Mouse (Mus musculus): ENCODE data around the gene Nfat5. TPM values are rescaled to one million over a fixed set of nuclear protein-coding genes. Genes with fewer than 3 reads are reported as not detected.

Gene Nfat5
- polyA plus RNA-seq, 2 experiments, result 0.76 to 4.6 TPM

GRCm38 (mm10) chr8:107397665-107398064 is 104.4 kb downstream of the Nfat5 start:
- H3K4me1 ChIP-seq (replicated peaks; ENCODE audit: control insufficient read depth in 2 of 2, insufficient read depth in 2 of 2, low read length in 1 of 2), result peaks cover 13 to 14% of the 10 kb centered on the region in 2 experiments
- TF ChIP-seq CTCF (IDR thresholded peaks at IDR 0.05; ENCODE audit: low read depth) (no peak), EP300 (IDR thresholded peaks at IDR 0.05; ENCODE audit: low read depth) (no peak)
- no peaks in the 10 kb centered on the region for H3K9me3 ChIP-seq (ENCODE audit: control insufficient read depth, low read length)
- H3K4me2 ChIP-seq (ENCODE audit: low read depth), result no peak overlapping the region
- no peaks in the 10 kb centered on the region for H3K36me3 ChIP-seq (replicated peaks; ENCODE audit: control insufficient read depth, insufficient read depth, low read depth)
- no peak overlapping the region for H3K27ac ChIP-seq
- ATAC-seq (ENCODE audit: insufficient read depth), result no peak
- no peak for DNase-seq (ENCODE audit: low read depth in 3 of 3, low spot score in 3 of 3)
- H3K27me3 ChIP-seq (ENCODE audit: control insufficient read depth, insufficient read depth, low read length), result no peaks in the 10 kb centered on the region
- no peak overlapping the region for H3K9ac ChIP-seq (replicated peaks)
- H3K4me3 ChIP-seq (ENCODE audit: insufficient read depth in 1 of 2, low read depth in 2 of 2, low read length in 2 of 2), result no peak overlapping the region
- 69% methylated on average over 12 of the region's 12 CpGs for WGBS (ENCODE audit: insufficient replicate concordance)

DNA sequence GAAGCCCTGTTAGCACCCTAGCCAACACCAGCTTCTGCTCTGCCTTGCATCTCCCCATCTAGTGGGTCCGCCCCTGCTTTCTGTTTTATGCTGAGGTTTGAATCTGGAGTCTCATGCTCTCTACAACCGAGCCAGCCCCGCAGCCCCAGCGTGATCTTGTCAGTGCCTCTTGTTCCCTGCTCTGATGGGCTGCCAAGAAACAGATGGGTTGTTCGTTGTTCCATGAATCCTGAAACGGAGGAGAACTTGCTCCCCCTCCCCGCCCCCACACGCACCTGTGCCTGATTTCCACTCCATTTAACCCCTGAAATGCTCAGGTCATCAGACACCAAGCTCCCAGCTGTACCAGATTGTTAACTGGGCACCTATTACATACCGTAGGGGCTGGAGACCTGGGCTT is 106.2 kb downstream of the Nfat5 start:
- Histone ChIP-seq H3K36me3 (replicated peaks; ENCODE audit: control insufficient read depth, insufficient read depth, low read depth) (no peaks in the 10 kb centered on the region), H3K4me2 (ENCODE audit: low read depth) (no peak overlapping the region), H3K4me3 (ENCODE audit: insufficient read depth in 1 of 2, low read depth in 2 of 2, low read length in 2 of 2) (no peak overlapping the region), H3K9ac (replicated peaks) (no peak overlapping the region), H3K4me1 (replicated peaks; ENCODE audit: control insufficient read depth in 2 of 2, insufficient read depth in 2 of 2, low read length in 1 of 2) (peaks cover 23 to 32% of the 10 kb centered on the region in 2 experiments), H3K27ac (no peak overlapping the region), H3K27me3 (ENCODE audit: control insufficient read depth, insufficient read depth, low read length) (no peaks in the 10 kb centered on the region), H3K9me3 (ENCODE audit: control insufficient read depth, low read length) (no peaks in the 10 kb centered on the region)
- DNase-seq (ENCODE audit: low read depth in 3 of 3, low spot score in 3 of 3), result no peak
- 49% methylated on average over 9 of the region's 9 CpGs for WGBS (ENCODE audit: insufficient replicate concordance)
- TF ChIP-seq EP300 (IDR thresholded peaks at IDR 0.05; ENCODE audit: low read depth) (no peak), CTCF (IDR thresholded peaks at IDR 0.05; ENCODE audit: low read depth) (no peak)
- ATAC-seq (ENCODE audit: insufficient read depth), result no peak

- Histone ChIP-seq H3K9me3 (ENCODE audit: control insufficient read depth, low read length) (no peaks in the 10 kb centered on the region), H3K27ac (peak overlapping the region; percentile 10; the same call in 1 of the 2 replicates), H3K4me1 (replicated peaks; ENCODE audit: control insufficient read depth in 2 of 2, insufficient read depth in 2 of 2, low read length in 1 of 2) (peaks cover 30 to 39% of the 10 kb centered on the region in 2 experiments), H3K36me3 (replicated peaks; ENCODE audit: control insufficient read depth, insufficient read depth, low read depth) (no peaks in the 10 kb centered on the region), H3K27me3 (ENCODE audit: control insufficient read depth, insufficient read depth, low read length) (no peaks in the 10 kb centered on the region), H3K4me3 (ENCODE audit: insufficient read depth in 1 of 2, low read depth in 2 of 2, low read length in 2 of 2) (peak overlapping the region; percentile 65 to 73), H3K9ac (replicated peaks) (peak overlapping the region; percentile 81; the same call in 1 of the 2 replicates), H3K4me2 (ENCODE audit: low read depth) (peak overlapping the region; percentile 92)
- ATAC-seq (ENCODE audit: insufficient read depth) (no peak), DNase-seq (ENCODE audit: low read depth in 3 of 3, low spot score in 3 of 3) (no peak)
- no peak for TF ChIP-seq EP300 (IDR thresholded peaks at IDR 0.05; ENCODE audit: low read depth)
- TF ChIP-seq CTCF (IDR thresholded peaks at IDR 0.05; ENCODE audit: low read depth), result no peak
- WGBS (ENCODE audit: insufficient replicate concordance), result 78% methylated on average over 5 of the region's 5 CpGs
Observed at GRCm38 (mm10) chr8:107401866-107402265, 108.6 kb downstream of the Nfat5 start.

GRCm38 (mm10) chr8:107403038-107403781 is 109.9 kb downstream of the Nfat5 start, which contains the start of gene Nqo1:
TSS of gene Nqo1 (minus strand) at chr8:107403206.
- peak within 1 kb of the TSS; percentile 81 for H3K9ac ChIP-seq (replicated peaks)
- H3K4me1 ChIP-seq (replicated peaks; ENCODE audit: control insufficient read depth in 2 of 2, insufficient read depth in 2 of 2, low read length in 1 of 2), result peaks cover 30 to 39% of the 10 kb centered on the region in 2 experiments
- H3K9me3 ChIP-seq (ENCODE audit: control insufficient read depth, low read length), result no peaks in the 10 kb centered on the region
- peak within 1 kb of the TSS; percentile 65 to 73 for H3K4me3 ChIP-seq (ENCODE audit: insufficient read depth in 1 of 2, low read depth in 2 of 2, low read length in 2 of 2)
- DNase-seq (ENCODE audit: low read depth in 3 of 3, low spot score in 3 of 3), result peak; percentile 91 to 94 (median 91)
- TF ChIP-seq CTCF (IDR thresholded peaks at IDR 0.05; ENCODE audit: low read depth), result peak; percentile 33
- TF ChIP-seq EP300 (IDR thresholded peaks at IDR 0.05; ENCODE audit: low read depth), result peak; percentile 64; the same call in 1 of the 2 replicates
- peak within 1 kb of the TSS; percentile 99 for H3K27ac ChIP-seq
- no peaks in the 10 kb centered on the region for H3K36me3 ChIP-seq (replicated peaks; ENCODE audit: control insufficient read depth, insufficient read depth, low read depth)
- no peaks in the 10 kb centered on the region for H3K27me3 ChIP-seq (ENCODE audit: control insufficient read depth, insufficient read depth, low read length)
- 4% methylated on average over 22 of the region's 22 CpGs for WGBS (ENCODE audit: insufficient replicate concordance)
- peak within 1 kb of the TSS; percentile 92 for H3K4me2 ChIP-seq (ENCODE audit: low read depth)
- peak; percentile 95 for ATAC-seq (ENCODE audit: insufficient read depth)

DNA sequence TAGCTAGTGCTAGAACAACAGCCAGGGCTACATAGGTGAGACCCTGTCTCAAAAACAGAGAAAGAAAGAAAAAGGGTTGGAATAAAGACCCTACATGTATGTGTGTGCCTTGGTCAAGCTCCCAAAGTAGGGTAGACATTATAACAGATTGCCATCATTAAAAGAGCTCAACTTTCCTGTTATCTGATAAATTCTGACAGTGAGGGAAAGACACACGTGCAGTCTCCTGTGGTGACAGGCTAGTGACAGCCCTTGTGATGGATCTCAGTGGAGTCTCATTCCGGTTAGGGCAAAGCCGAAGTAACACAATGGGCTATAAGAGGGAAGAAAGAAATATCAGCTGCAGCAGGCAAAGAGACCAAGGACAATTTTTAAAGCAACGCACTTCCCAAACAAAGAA is 110.8 kb downstream of the Nfat5 start:
- Histone ChIP-seq H3K9ac (replicated peaks) (peak overlapping the region; percentile 81), H3K4me3 (ENCODE audit: insufficient read depth in 1 of 2, low read depth in 2 of 2, low read length in 2 of 2) (peak overlapping the region; percentile 59 to 65), H3K4me2 (ENCODE audit: low read depth) (peak overlapping the region; percentile 92), H3K27me3 (ENCODE audit: control insufficient read depth, insufficient read depth, low read length) (no peaks in the 10 kb centered on the region), H3K36me3 (replicated peaks; ENCODE audit: control insufficient read depth, insufficient read depth, low read depth) (no peaks in the 10 kb centered on the region), H3K27ac (peak overlapping the region; percentile 99), H3K9me3 (ENCODE audit: control insufficient read depth, low read length) (no peaks in the 10 kb centered on the region), H3K4me1 (replicated peaks; ENCODE audit: control insufficient read depth in 2 of 2, insufficient read depth in 2 of 2, low read length in 1 of 2) (peaks cover 30 to 39% of the 10 kb centered on the region in 2 experiments)
- WGBS (ENCODE audit: insufficient replicate concordance), result 64% methylated on average over 4 of the region's 4 CpGs
- DNase-seq (ENCODE audit: low read depth in 3 of 3, low spot score in 3 of 3) (peak in 1 of 3 experiments; percentile 20), ATAC-seq (ENCODE audit: insufficient read depth) (peak; percentile 1; the same call in 1 of the 2 replicates)
- no peak for TF ChIP-seq CTCF (IDR thresholded peaks at IDR 0.05; ENCODE audit: low read depth)
- TF ChIP-seq EP300 (IDR thresholded peaks at IDR 0.05; ENCODE audit: low read depth), result no peak
